Mouse (Mus musculus) hindbrain, postnatal 0 days (tissue): Measurements from ENCODE around the gene Il9. TPM values are rescaled to one million over a fixed set of nuclear protein-coding genes. Genes with fewer than 3 reads are reported as not detected.

Source experiments
- ATAC-seq: fragments of 200-750 bp; cut with Nextera tagmentation; 2 replicates; pipeline ENCODE4 v1.8.0; 2017; ENCODE audit warnings: mild to moderate bottlenecking, moderate TSS enrichment, moderate library complexity
- DNase-seq: peaks from one replicate; pipeline ENCODE4 v3.0.0-alpha.2; 2015; ENCODE audit warnings: low spot score
- H3K27ac ChIP-seq: fragments of 300-500 bp; sonication (generic); 2 replicates; pipeline ENCODE4 v1.5.1; 2014; ENCODE audit warnings: mild to moderate bottlenecking
- H3K27me3 ChIP-seq: fragments of 300-500 bp; sonication (generic); 2 replicates; pipeline ENCODE4 v1.6.1; 2014; ENCODE audit warnings: low read length, mixed read lengths; ENCODE audit not compliant: insufficient read depth
- H3K36me3 ChIP-seq: fragments of 300-500 bp; sonication (generic); 2 replicates; pipeline ENCODE4 v1.6.1; 2014; ENCODE audit warnings: low read length, mixed read lengths; ENCODE audit not compliant: insufficient read depth
- H3K4me1 ChIP-seq: fragments of 300-500 bp; sonication (generic); 2 replicates; pipeline ENCODE4 v1.6.1; 2014; ENCODE audit warnings: antibody characterized with exemption, low read length, mixed read lengths; ENCODE audit not compliant: insufficient read depth
- H3K4me2 ChIP-seq: fragments of 300-500 bp; sonication (generic); 2 replicates; pipeline ENCODE4 v1.6.1; 2014; ENCODE audit warnings: low read depth, mild to moderate bottlenecking, low read length, moderate library complexity, mixed read lengths
- H3K4me3 ChIP-seq: fragments of 300-500 bp; sonication (generic); 2 replicates; pipeline ENCODE4 v1.5.1; 2014; ENCODE audit warnings: low read length
- H3K9ac ChIP-seq: fragments of 300-500 bp; sonication (generic); replicated peaks from 2 replicates; pipeline ENCODE4 v1.6.1; 2014; ENCODE audit warnings: mild to moderate bottlenecking, low read length, moderate library complexity, mixed read lengths
- H3K9me3 ChIP-seq: fragments of 300-500 bp; sonication (generic); 2 replicates; pipeline ENCODE4 v1.6.1; 2016; ENCODE audit warnings: low read length, mixed read lengths
- CTCF ChIP-seq: IDR thresholded peaks from 2 replicates; pipeline ENCODE4 v1.5.1; 2016; ENCODE audit warnings: antibody characterized with exemption, control low read depth, low read depth
- WGBS: fragments of 180-500 bp; shearing (Covaris S2); extraction: QIAGEN DNeasy Blood & Tissue Kit; methylation state at CpG from one replicate; pipeline ENCODE4 v1.1.7; 2014; 5-methylcytosine and 5-hydroxymethylcytosine counted together
- polyA plus RNA-seq: library from polyadenylated mRNA; unstranded; fragments of >200 nt; fragmentation: Nextera tagmentation; extraction: Ambion mirVana; gene quantifications from 2 replicates; pipeline ENCODE4 v1.2.1, GENCODE M21; 2015
- total RNA-seq: library from RNA; depleted of rRNA; stranded (reverse); fragments of >200 nt; gene quantifications from 2 replicates; pipeline ENCODE4 v1.2.3, GENCODE M21; 2014

Gene Il9
- total and polyA plus RNA-seq, 2 experiments from 2014 or later = not detected

DNA sequence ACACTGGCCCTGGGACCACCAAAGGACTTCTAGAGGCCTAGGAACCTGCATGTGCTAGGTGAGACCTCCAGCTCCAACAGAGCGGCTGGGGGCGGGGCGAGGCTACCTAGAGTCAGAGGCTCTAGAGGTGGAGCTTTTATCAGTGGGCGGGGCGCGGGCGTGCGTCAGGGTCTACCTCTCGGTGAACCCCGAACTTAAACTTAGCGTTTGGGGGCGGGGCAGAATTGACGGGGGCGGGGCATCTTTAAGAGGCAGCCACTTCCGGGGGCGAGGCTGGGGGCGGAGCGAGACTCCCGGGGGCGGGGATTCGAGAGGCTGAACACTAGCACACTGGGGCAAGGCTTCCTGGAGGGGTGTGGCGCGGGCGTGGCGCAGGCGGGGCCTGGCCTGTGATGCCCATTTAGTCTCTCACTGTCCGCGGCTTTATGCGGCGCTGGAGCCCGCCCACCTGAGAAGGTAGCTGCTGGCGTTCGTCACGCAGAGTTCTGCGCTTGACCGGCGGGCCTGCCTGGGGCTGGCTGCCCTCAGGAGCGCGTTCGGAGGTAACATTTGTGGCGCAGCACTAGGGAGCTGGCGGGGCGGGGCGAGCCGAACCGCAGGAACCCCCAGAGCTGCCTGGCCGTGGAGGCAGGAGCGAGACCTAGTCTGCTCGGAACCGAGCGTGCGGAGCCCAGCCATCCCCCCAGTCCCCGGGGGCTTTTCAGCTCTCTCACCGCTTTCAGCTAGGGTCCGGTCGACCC lies 40.2 kb upstream of the Il9 start, which contains the start of gene Fbxl21:
Fbxl21 (plus strand) TSS at position 392 of the 740 bp plus-strand sequence.
- Histone ChIP-seq H3K9me3 (no peaks in the 10 kb centered on the region), H3K4me1 (no peaks in the 10 kb centered on the region), H3K4me2 (peak within 1 kb of the TSS; percentile 93), H3K36me3 (no peaks in the 10 kb centered on the region), H3K4me3 (peak within 1 kb of the TSS; percentile 70), H3K27me3 (no peaks in the 10 kb centered on the region), H3K27ac (peak within 1 kb of the TSS; percentile 62; the same call in 1 of the 2 replicates), H3K9ac (peak within 1 kb of the TSS; percentile 56)
- DNase-seq (peak; percentile 91), ATAC-seq (peak; percentile 98)
- no peak for TF ChIP-seq CTCF
- under 1% methylated on average over 56 of the region's 56 CpGs for WGBS

DNA sequence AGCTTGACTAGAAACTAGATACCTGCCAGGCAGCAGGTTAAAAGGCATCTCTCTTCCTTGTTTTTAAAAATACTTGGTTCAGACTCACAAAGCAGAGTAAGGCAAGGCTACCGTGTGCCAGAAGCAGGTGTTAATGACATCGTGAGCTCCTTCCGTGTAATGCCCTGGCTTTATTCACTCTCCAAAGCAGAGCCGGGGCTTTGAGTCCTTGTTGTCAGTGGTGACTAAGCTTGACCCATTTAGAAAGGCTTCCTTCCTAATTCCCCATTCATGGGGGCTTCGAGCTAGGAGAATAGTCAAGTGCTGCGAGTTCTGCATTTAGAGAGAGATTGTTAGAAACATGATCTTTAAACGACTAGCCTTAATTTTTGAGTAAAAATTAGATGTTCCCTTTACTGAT lies 34.8 kb upstream of the Il9 start:
- ATAC-seq (no peak), DNase-seq (no peak)
- no peak overlapping the region for H3K4me3 ChIP-seq
- no peak overlapping the region for H3K9ac ChIP-seq
- H3K27ac ChIP-seq = no peak overlapping the region
- WGBS = 47% methylated on average over 7 of the region's 7 CpGs
- H3K36me3 ChIP-seq = no peaks in the 10 kb centered on the region
- no peak for TF ChIP-seq CTCF
- H3K4me2 ChIP-seq = no peak overlapping the region
- H3K27me3 ChIP-seq = no peaks in the 10 kb centered on the region
- H3K9me3 ChIP-seq = no peaks in the 10 kb centered on the region
- H3K4me1 ChIP-seq = no peaks in the 10 kb centered on the region

GRCm38 (mm10) chr13:56516311-56516710 lies 34.3 kb upstream of the Il9 start:
- Histone ChIP-seq H3K9ac (no peak overlapping the region), H3K27ac (no peak overlapping the region), H3K4me1 (no peaks in the 10 kb centered on the region), H3K27me3 (no peaks in the 10 kb centered on the region), H3K4me2 (no peak overlapping the region), H3K4me3 (no peak overlapping the region), H3K9me3 (no peaks in the 10 kb centered on the region), H3K36me3 (no peaks in the 10 kb centered on the region)
- TF ChIP-seq CTCF = no peak
- WGBS = 53% methylated on average over 4 of the region's 4 CpGs
- peak; percentile 15 for DNase-seq
- no peak for ATAC-seq

GRCm38 (mm10) chr13:56513595-56513994 lies 31.5 kb upstream of the Il9 start:
- Histone ChIP-seq H3K4me3 (no peak overlapping the region), H3K4me2 (no peak overlapping the region), H3K36me3 (no peaks in the 10 kb centered on the region), H3K27ac (no peak overlapping the region), H3K9me3 (no peaks in the 10 kb centered on the region), H3K4me1 (no peaks in the 10 kb centered on the region), H3K27me3 (no peaks in the 10 kb centered on the region), H3K9ac (no peak overlapping the region)
- ATAC-seq (peak; percentile 74; the same call in 1 of the 2 replicates), DNase-seq (no peak)
- no peak for TF ChIP-seq CTCF

DNA sequence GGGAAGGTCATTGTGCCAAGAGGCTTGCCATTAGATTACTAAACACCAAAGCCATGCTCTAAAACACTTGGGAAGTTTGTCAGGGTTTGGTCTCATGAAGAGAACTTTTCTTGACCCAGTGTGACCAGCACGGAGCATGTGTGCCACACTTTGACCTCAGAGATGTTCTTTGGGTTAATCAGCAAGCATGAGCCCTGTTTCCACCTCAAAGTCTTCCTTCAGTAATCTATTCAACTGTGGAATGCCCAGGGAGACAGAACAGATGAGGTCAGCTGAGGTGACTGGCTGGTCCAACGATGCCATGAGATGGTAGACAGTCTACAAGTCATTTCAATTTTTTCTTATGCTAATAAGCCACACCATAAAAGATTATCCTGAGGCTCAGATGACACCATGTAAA lies 27.8 kb upstream of the Il9 start:
- H3K4me2 ChIP-seq = no peak overlapping the region
- TF ChIP-seq CTCF = no peak
- H3K4me1 ChIP-seq = no peaks in the 10 kb centered on the region
- H3K4me3 ChIP-seq = no peak overlapping the region
- no peak overlapping the region for H3K9ac ChIP-seq
- H3K27me3 ChIP-seq = no peaks in the 10 kb centered on the region
- H3K36me3 ChIP-seq = no peaks in the 10 kb centered on the region
- DNase-seq = no peak
- no peak overlapping the region for H3K27ac ChIP-seq
- 79% methylated on average over 2 of the region's 2 CpGs for WGBS
- no peaks in the 10 kb centered on the region for H3K9me3 ChIP-seq
- ATAC-seq = no peak

- DNase-seq (no peak), ATAC-seq (no peak)
- Histone ChIP-seq H3K4me1 (no peaks in the 10 kb centered on the region), H3K9me3 (no peaks in the 10 kb centered on the region), H3K36me3 (no peaks in the 10 kb centered on the region), H3K4me3 (no peak overlapping the region), H3K9ac (no peak overlapping the region), H3K4me2 (no peak overlapping the region), H3K27me3 (no peaks in the 10 kb centered on the region), H3K27ac (no peak overlapping the region)
- no peak for TF ChIP-seq CTCF
- 73% methylated on average over 6 of the region's 6 CpGs for WGBS
These were observed 24.9 kb upstream of the Il9 start for GRCm38 (mm10) chr13:56506871-56507496.
